Mouse (Mus musculus): Measurements from ENCODE around the gene Unkl. TPM values are rescaled to one million over a fixed set of nuclear protein-coding genes. Genes with fewer than 3 reads are reported as not detected.

Unkl gene
- polyA plus RNA-seq, 1 experiment from 2014 or later: 5.0 TPM

DNA sequence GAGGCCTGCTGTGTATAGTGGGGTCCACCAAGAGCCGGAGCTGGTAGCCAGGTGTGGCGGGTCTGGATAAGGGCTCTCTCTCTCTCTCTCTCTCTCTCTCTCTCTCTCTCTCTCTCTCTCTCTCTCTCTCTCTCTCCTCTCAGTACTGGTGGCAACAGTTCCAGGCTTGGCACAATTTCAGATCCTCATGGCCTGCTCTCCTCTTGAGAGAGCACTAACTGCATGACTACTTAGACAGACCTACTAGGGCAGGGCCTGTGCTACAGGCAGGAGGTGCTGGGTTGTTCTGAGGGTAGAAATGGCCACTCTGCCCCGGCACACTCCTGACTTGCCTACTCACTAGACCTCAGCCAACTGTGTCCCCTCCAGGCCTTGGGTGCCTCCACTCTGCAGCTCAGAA lies 15.6 kb upstream of the Unkl start:
- WGBS: 96% methylated on average over 3 of the region's 3 CpGs
- Histone ChIP-seq H3K4me2 (ENCODE audit: low read depth, low read length) (no peak overlapping the region), H3K27ac (replicated peaks; ENCODE audit: low read depth, low read length) (no peak overlapping the region), H3K27me3 (ENCODE audit: control insufficient read depth, insufficient read depth, low read length) (no peaks in the 10 kb centered on the region), H3K4me3 (ENCODE audit: low read depth, low read length) (no peak overlapping the region), H3K36me3 (replicated peaks; ENCODE audit: control insufficient read depth, insufficient read depth, low read depth, low read length) (no peaks in the 10 kb centered on the region), H3K9ac (replicated peaks; ENCODE audit: low read length) (no peak overlapping the region), H3K9me3 (replicated peaks; ENCODE audit: control insufficient read depth, low read length) (no peaks in the 10 kb centered on the region), H3K4me1 (ENCODE audit: control insufficient read depth, insufficient read depth, low read length) (no peaks in the 10 kb centered on the region)
- ATAC-seq (replicated peaks; ENCODE audit: insufficient number of reproducible peaks, low FRiP score, low TSS enrichment, low read depth) (no peak), DNase-seq (ENCODE audit: low spot score) (no peak)

DNA sequence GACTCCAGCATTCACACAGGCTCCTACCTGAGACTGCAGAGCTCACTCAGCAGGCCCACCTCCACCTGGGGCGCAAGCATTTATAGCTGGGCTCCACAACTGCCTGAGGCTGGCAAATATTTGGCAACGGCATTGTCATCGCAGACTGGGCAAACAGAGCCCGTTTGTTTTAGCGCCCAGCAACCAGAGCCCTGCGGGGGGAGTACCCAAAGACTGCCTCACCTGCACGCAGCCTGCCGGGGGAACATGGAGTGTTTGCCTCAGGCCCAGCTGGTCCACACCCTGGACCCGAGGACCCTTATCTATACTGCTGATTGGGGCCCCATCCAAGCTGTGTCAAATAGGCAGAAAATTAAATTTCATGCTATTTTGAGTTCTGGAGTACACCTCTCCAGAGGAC lies 12.8 kb upstream of the Unkl start, which contains the start of gene Gm38655:
Gm38655 (minus strand) TSS at position 61 of the 400 bp plus-strand sequence.
- Histone ChIP-seq H3K4me3 (ENCODE audit: low read depth, low read length) (no peak within 1 kb of the TSS), H3K4me2 (ENCODE audit: low read depth, low read length) (no peak within 1 kb of the TSS), H3K36me3 (replicated peaks; ENCODE audit: control insufficient read depth, insufficient read depth, low read depth, low read length) (no peaks in the 10 kb centered on the region), H3K27ac (replicated peaks; ENCODE audit: low read depth, low read length) (no peak within 1 kb of the TSS), H3K27me3 (ENCODE audit: control insufficient read depth, insufficient read depth, low read length) (no peaks in the 10 kb centered on the region), H3K4me1 (ENCODE audit: control insufficient read depth, insufficient read depth, low read length) (no peaks in the 10 kb centered on the region), H3K9me3 (replicated peaks; ENCODE audit: control insufficient read depth, low read length) (no peaks in the 10 kb centered on the region), H3K9ac (replicated peaks; ENCODE audit: low read length) (no peak within 1 kb of the TSS)
- 64% methylated on average over 9 of the region's 9 CpGs for WGBS
- DNase-seq (ENCODE audit: low spot score): no peak
- ATAC-seq (replicated peaks; ENCODE audit: insufficient number of reproducible peaks, low FRiP score, low TSS enrichment, low read depth): no peak

DNA sequence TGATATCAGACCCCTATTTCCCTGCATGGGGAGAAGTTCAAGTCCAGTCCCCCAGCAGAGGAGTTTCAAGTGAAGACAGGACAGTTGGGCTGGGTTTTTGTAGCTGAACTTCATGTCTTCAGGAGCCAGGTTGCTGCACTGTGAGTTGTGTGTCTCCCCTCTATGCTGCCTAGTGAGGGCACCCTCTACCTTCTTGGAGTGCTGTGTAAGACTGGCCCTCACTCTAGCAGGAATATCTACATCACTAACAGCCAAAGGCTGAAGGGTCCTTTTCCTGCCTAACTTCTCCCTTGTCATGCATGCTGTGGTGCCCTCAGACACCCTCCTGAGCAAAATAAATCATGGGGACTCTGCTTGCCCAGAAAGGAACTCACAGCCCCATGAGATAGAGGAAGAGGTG lies 5.0 kb upstream of the Unkl start:
- DNase-seq (ENCODE audit: low spot score) (no peak), ATAC-seq (replicated peaks; ENCODE audit: insufficient number of reproducible peaks, low FRiP score, low TSS enrichment, low read depth) (no peak)
- Histone ChIP-seq H3K9me3 (replicated peaks; ENCODE audit: control insufficient read depth, low read length) (no peaks in the 10 kb centered on the region), H3K27me3 (ENCODE audit: control insufficient read depth, insufficient read depth, low read length) (no peaks in the 10 kb centered on the region), H3K9ac (replicated peaks; ENCODE audit: low read length) (peak overlapping the region; percentile 87; the same call in 1 of the 2 replicates), H3K36me3 (replicated peaks; ENCODE audit: control insufficient read depth, insufficient read depth, low read depth, low read length) (no peaks in the 10 kb centered on the region), H3K27ac (replicated peaks; ENCODE audit: low read depth, low read length) (no peak overlapping the region), H3K4me2 (ENCODE audit: low read depth, low read length) (no peak overlapping the region; the same call in 1 of the 2 replicates), H3K4me3 (ENCODE audit: low read depth, low read length) (no peak overlapping the region; the same call in 1 of the 2 replicates), H3K4me1 (ENCODE audit: control insufficient read depth, insufficient read depth, low read length) (no peaks in the 10 kb centered on the region)

DNA sequence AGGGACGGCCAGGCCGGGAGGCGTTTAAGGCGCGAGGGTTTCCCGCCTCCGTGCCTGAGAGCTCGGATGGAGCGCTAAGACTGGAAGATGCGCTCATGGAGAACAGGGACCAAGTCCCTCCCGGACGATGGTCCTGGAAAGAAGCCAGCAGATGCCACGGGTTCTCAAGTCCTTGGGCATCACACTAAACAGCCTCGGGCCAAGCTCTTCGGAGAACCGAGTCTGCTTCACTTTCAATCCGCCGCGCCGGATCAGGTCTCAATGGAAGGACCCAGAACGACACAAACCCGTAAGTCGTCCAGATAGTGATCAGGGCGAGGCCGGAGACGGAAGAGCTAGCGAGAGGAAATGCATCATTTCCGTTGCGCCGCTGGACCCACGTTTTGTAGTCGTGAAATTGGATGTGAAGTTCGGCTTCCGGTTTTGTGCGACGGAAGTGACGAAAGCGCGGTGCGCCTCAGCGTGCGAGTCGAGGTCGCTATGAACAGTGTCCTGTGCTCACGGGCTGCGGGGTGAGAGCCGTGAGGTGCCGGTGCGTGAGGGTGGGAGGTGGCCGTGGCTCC lies 4.0 kb upstream of the Unkl start, which contains the start of gene BC003965:
BC003965 (plus strand) TSS at position 426 of the 563 bp plus-strand sequence.
- H3K4me1 ChIP-seq (ENCODE audit: control insufficient read depth, insufficient read depth, low read length): no peaks in the 10 kb centered on the region
- under 1% methylated on average over 50 of the region's 50 CpGs for WGBS

DNA sequence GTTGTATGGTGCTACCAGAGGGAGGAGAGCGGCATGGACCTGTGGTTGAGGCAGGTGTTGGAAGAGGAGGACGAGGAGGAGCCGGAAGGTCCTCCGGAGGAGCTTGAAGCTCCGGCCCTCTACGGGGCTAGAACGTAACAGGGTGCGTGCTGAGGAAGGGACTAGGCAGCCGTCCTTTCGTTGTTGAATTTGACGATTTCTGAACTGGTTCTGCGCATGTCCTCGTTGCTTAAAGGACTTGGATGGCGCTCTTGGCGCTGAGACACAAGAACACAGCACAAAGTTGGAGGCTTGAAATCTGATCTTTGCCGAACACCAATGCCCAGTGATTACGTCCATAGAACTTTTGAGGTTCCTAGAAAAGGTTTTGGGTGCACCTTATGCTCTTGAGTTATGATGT lies 3.2 kb upstream of the Unkl start:
- Histone ChIP-seq H3K4me3 (ENCODE audit: low read depth, low read length) (peak overlapping the region; percentile 90), H3K9ac (replicated peaks; ENCODE audit: low read length) (peak overlapping the region; percentile 72), H3K4me2 (ENCODE audit: low read depth, low read length) (peak overlapping the region; percentile 92), H3K36me3 (replicated peaks; ENCODE audit: control insufficient read depth, insufficient read depth, low read depth, low read length) (no peaks in the 10 kb centered on the region), H3K27me3 (ENCODE audit: control insufficient read depth, insufficient read depth, low read length) (no peaks in the 10 kb centered on the region), H3K27ac (replicated peaks; ENCODE audit: low read depth, low read length) (peak overlapping the region; percentile 43; the same call in 1 of the 2 replicates), H3K9me3 (replicated peaks; ENCODE audit: control insufficient read depth, low read length) (no peaks in the 10 kb centered on the region), H3K4me1 (ENCODE audit: control insufficient read depth, insufficient read depth, low read length) (no peaks in the 10 kb centered on the region)
- no peak for ATAC-seq (replicated peaks; ENCODE audit: insufficient number of reproducible peaks, low FRiP score, low TSS enrichment, low read depth)
- 7% methylated on average over 17 of the region's 17 CpGs for whole genome bisulfite sequencing
- no peak for DNase-seq (ENCODE audit: low spot score)

More for the DNA sequence above, 4.0 kb upstream of the Unkl start, which contains the start of gene BC003965:
- DNase-seq (ENCODE audit: low spot score) (peak; percentile 100), ATAC-seq (replicated peaks; ENCODE audit: insufficient number of reproducible peaks, low FRiP score, low TSS enrichment, low read depth) (peak; percentile 73)
- Histone ChIP-seq H3K4me2 (ENCODE audit: low read depth, low read length) (peak within 1 kb of the TSS; percentile 92), H3K36me3 (replicated peaks; ENCODE audit: control insufficient read depth, insufficient read depth, low read depth, low read length) (no peaks in the 10 kb centered on the region), H3K27me3 (ENCODE audit: control insufficient read depth, insufficient read depth, low read length) (no peaks in the 10 kb centered on the region), H3K9me3 (replicated peaks; ENCODE audit: control insufficient read depth, low read length) (no peaks in the 10 kb centered on the region), H3K4me3 (ENCODE audit: low read depth, low read length) (peak within 1 kb of the TSS; percentile 90), H3K9ac (replicated peaks; ENCODE audit: low read length) (peak within 1 kb of the TSS; percentile 87), H3K27ac (replicated peaks; ENCODE audit: low read depth, low read length) (peak within 1 kb of the TSS; percentile 81)

DNA sequence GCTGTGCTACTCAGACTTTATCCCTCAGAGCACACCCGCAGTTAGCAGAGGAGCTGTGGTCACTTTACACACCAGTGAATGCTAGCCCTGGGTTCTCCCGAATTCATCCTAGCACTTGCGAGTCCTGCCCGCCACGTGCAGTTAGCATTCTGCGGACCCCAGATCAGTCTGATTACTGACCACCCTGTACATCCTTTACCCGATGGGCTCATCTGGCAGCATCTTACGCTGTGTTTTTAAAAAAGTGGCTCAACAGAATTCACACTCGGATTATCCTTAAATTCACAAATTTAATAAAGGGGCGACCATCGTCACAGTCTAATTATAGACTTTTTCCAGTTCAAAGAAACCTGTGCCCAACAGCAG lies 430 bp upstream of the Unkl start:
- Histone ChIP-seq H3K9ac (replicated peaks; ENCODE audit: low read length) (peak overlapping the region; percentile 80), H3K4me2 (ENCODE audit: low read depth, low read length) (peak overlapping the region; percentile 76), H3K4me1 (ENCODE audit: control insufficient read depth, insufficient read depth, low read length) (no peaks in the 10 kb centered on the region), H3K27me3 (ENCODE audit: control insufficient read depth, insufficient read depth, low read length) (no peaks in the 10 kb centered on the region), H3K9me3 (replicated peaks; ENCODE audit: control insufficient read depth, low read length) (no peaks in the 10 kb centered on the region), H3K36me3 (replicated peaks; ENCODE audit: control insufficient read depth, insufficient read depth, low read depth, low read length) (no peaks in the 10 kb centered on the region), H3K27ac (replicated peaks; ENCODE audit: low read depth, low read length) (peak overlapping the region; percentile 60; the same call in 1 of the 2 replicates), H3K4me3 (ENCODE audit: low read depth, low read length) (peak overlapping the region; percentile 92)
- 7% methylated on average over 11 of the region's 11 CpGs for WGBS
- ATAC-seq (replicated peaks; ENCODE audit: insufficient number of reproducible peaks, low FRiP score, low TSS enrichment, low read depth): no peak
- no peak for DNase-seq (ENCODE audit: low spot score)

DNA sequence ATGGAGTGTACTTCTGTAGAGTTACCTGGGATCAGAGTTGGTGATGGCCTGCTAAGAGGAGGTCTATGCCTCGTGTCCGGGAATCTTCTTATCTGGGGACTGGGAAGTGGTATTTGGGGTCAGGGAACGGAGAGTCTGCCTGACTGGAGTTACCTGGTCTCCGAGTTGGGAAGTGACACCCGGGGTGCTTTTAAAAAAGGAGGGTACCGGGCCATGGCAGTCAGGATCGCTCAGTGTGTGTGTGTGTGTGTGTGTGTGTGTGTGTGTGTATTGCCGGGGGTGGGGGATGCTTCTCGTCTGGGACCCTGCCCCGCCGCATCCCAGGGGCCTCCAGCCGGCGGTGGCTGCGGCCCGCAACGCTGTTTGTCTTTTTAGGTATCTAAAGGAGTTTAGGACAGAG lies 894 bp downstream of the Unkl start:
- peak overlapping the region; percentile 76 for H3K4me2 ChIP-seq (ENCODE audit: low read depth, low read length)
- H3K9me3 ChIP-seq (replicated peaks; ENCODE audit: control insufficient read depth, low read length): no peaks in the 10 kb centered on the region
- peak overlapping the region; percentile 92 for H3K4me3 ChIP-seq (ENCODE audit: low read depth, low read length)
- H3K4me1 ChIP-seq (ENCODE audit: control insufficient read depth, insufficient read depth, low read length): no peaks in the 10 kb centered on the region
- peak overlapping the region; percentile 80 for H3K9ac ChIP-seq (replicated peaks; ENCODE audit: low read length)
- no peak overlapping the region for H3K27ac ChIP-seq (replicated peaks; ENCODE audit: low read depth, low read length)
- no peaks in the 10 kb centered on the region for H3K36me3 ChIP-seq (replicated peaks; ENCODE audit: control insufficient read depth, insufficient read depth, low read depth, low read length)
- H3K27me3 ChIP-seq (ENCODE audit: control insufficient read depth, insufficient read depth, low read length): no peaks in the 10 kb centered on the region
- DNase-seq (ENCODE audit: low spot score) (no peak), ATAC-seq (replicated peaks; ENCODE audit: insufficient number of reproducible peaks, low FRiP score, low TSS enrichment, low read depth) (no peak)
- 6% methylated on average over 16 of the region's 16 CpGs for WGBS

DNA sequence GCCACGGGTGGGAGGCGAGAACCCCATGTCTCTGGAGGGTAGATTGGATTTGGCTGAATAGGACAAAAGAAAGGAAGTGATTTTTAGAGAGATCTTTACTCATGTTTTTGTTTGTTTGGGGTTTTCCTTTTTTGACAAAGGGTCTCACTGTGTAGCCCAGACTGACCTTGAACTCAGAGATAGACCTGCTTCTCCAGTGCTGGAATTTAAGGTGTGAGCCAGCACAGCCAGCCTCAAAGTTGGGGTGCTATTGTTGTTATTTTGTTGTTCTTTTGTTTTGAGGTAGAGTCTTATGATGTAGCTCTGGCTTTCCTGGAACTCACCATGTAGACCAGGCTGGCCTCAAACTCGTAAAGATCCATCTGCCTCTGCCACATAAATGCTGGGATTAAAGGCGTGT lies 14.2 kb downstream of the Unkl start:
- Histone ChIP-seq H3K4me1 (ENCODE audit: control insufficient read depth, insufficient read depth, low read length) (no peaks in the 10 kb centered on the region), H3K9ac (replicated peaks; ENCODE audit: low read length) (no peak overlapping the region), H3K4me2 (ENCODE audit: low read depth, low read length) (no peak overlapping the region), H3K27ac (replicated peaks; ENCODE audit: low read depth, low read length) (no peak overlapping the region), H3K36me3 (replicated peaks; ENCODE audit: control insufficient read depth, insufficient read depth, low read depth, low read length) (peaks cover 8% of the 10 kb centered on the region), H3K4me3 (ENCODE audit: low read depth, low read length) (no peak overlapping the region), H3K27me3 (ENCODE audit: control insufficient read depth, insufficient read depth, low read length) (no peaks in the 10 kb centered on the region), H3K9me3 (replicated peaks; ENCODE audit: control insufficient read depth, low read length) (no peaks in the 10 kb centered on the region)
- DNase-seq (ENCODE audit: low spot score) (no peak), ATAC-seq (replicated peaks; ENCODE audit: insufficient number of reproducible peaks, low FRiP score, low TSS enrichment, low read depth) (no peak)
- WGBS: 95% methylated on average over 4 of the region's 4 CpGs

Data from embryonic facial prominence, embryonic 11.5 days (tissue).